Mouse (Mus musculus): ENCODE data around the gene Gm11077. TPM values are rescaled to one million over a fixed set of nuclear protein-coding genes. Genes with fewer than 3 reads are reported as not detected.

The Gm11077 gene
- polyA plus RNA-seq, 1 experiment from 2014 or later, result not detected

DNA sequence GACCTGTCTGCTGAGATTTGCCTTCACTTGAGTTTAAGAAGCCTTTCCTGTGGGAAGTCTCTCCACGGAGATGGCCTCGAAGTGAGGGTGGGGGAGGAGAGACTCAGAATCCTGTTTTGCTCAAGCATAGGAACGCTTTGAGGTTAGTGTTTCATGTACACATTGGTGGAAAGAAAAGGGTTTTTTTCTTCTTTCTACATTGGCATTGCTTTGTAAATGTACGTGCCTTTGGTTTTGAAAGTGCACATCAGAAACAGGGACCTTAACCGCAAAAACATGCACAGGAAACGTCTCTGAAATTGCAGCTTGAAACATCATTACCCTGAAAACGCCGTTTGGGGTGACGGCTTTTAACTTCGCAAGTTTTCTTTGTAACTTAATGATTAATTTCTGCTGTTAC, 21.0 kb upstream of the Gm11077 start:
- H3K9ac ChIP-seq, result no peak overlapping the region
- H3K4me1 ChIP-seq, result no peaks in the 10 kb centered on the region
- H3K4me3 ChIP-seq (replicated peaks), result no peak overlapping the region
- no peaks in the 10 kb centered on the region for H3K36me3 ChIP-seq
- H3K27me3 ChIP-seq (replicated peaks), result no peaks in the 10 kb centered on the region
- no peak overlapping the region for H3K27ac ChIP-seq
- no peaks in the 10 kb centered on the region for H3K9me3 ChIP-seq
- H3K4me2 ChIP-seq, result no peak overlapping the region
- WGBS, result 59% methylated on average over 10 of the region's 10 CpGs
- no peak for ATAC-seq (ENCODE audit: insufficient read depth, low FRiP score, low read depth)

DNA sequence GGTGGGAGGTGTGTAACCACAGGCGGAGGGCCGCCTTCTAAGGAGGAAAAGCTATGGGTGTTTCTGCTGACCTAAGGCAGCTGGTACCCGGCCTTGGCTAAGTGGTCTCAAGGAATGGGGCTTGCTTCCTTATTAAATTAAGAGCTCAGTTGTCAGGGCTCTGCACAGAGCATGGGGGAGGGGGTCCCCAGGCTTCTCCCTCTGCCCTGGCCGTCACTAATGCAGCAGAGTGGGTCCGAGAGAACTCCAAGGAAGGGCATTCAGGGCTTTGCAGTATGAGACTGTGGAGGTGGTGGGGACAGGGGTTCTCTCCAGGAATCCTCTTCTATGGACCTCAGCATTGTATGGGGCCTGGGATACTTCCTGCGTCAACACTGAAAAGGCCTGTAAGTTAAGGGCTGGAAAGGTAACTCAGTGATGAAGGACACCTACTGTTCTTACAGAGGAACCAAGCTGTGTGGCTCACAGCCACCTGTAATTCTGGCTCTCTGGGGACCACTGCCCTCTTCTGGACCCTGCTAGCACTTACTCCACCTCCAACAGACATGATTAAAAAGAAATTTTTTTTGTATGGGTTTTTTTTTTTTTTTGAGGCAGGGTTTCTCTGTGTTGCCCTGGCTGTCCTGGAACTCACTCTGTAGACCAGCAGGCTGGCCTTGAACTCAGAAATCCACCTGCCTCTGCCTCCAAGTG, 19.5 kb upstream of the Gm11077 start:
- Histone ChIP-seq H3K27me3 (replicated peaks) (no peaks in the 10 kb centered on the region), H3K4me3 (replicated peaks) (no peak overlapping the region), H3K9me3 (no peaks in the 10 kb centered on the region), H3K9ac (no peak overlapping the region), H3K36me3 (no peaks in the 10 kb centered on the region), H3K27ac (no peak overlapping the region), H3K4me1 (no peaks in the 10 kb centered on the region), H3K4me2 (no peak overlapping the region)
- no peak for ATAC-seq (ENCODE audit: insufficient read depth, low FRiP score, low read depth)
- 80% methylated on average over 6 of the region's 6 CpGs for WGBS

DNA sequence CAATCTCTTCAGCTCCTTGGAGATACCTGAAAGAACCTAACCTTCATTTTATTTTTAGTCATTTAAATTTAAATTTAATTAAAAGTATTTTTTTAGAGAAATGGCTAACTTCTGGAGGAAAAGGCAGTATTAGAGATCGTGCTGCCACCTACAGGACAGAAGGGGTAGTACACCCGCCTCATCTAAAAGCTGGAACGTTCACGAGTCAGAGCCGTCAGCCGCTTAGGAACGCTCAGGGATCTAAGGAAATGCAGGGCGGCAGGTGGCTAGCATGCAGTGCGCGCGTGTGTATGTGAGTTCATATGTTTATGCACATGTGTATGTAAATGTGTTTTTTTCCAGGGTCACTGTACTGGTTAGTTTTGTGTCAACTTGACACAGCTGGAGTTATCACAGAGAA, 16.3 kb upstream of the Gm11077 start:
- no peak overlapping the region for H3K27ac ChIP-seq
- no peak for ATAC-seq (ENCODE audit: insufficient read depth, low FRiP score, low read depth)
- no peaks in the 10 kb centered on the region for H3K4me1 ChIP-seq
- WGBS, result 5% methylated on average over 11 of the region's 11 CpGs
- no peak overlapping the region for H3K4me2 ChIP-seq
- H3K27me3 ChIP-seq (replicated peaks), result no peaks in the 10 kb centered on the region
- H3K36me3 ChIP-seq, result no peaks in the 10 kb centered on the region
- H3K4me3 ChIP-seq (replicated peaks), result no peak overlapping the region
- H3K9ac ChIP-seq, result no peak overlapping the region
- no peaks in the 10 kb centered on the region for H3K9me3 ChIP-seq

DNA sequence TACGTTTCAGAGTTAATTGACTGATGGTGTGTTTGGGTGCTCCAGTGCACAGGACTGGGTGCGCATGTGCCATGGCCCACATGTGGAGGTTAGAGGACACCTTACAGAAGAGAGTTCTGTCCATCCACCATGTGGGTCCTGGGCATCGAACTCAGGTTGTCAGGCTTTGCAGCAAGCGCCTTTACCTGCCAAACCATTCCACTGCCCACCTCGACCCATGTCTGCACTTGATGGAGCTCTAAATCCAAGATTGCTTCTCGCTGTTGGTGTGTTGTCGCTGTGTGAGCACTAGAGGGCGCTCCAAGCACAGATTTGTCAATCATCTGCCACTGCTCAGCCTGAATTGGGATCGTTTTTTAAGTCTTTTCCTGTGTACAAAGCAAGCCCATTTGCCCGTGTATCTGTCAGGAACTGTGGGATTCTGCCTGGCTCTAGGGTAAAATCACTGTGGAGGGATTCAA, 14.1 kb upstream of the Gm11077 start:
- no peaks in the 10 kb centered on the region for H3K36me3 ChIP-seq
- H3K4me1 ChIP-seq, result no peaks in the 10 kb centered on the region
- no peaks in the 10 kb centered on the region for H3K9me3 ChIP-seq
- 19% methylated on average over 10 of the region's 10 CpGs for WGBS
- H3K27ac ChIP-seq, result no peak overlapping the region
- no peaks in the 10 kb centered on the region for H3K27me3 ChIP-seq (replicated peaks)
- no peak overlapping the region for H3K9ac ChIP-seq
- no peak overlapping the region for H3K4me3 ChIP-seq (replicated peaks)
- no peak overlapping the region for H3K4me2 ChIP-seq
- no peak for ATAC-seq (ENCODE audit: insufficient read depth, low FRiP score, low read depth)

DNA sequence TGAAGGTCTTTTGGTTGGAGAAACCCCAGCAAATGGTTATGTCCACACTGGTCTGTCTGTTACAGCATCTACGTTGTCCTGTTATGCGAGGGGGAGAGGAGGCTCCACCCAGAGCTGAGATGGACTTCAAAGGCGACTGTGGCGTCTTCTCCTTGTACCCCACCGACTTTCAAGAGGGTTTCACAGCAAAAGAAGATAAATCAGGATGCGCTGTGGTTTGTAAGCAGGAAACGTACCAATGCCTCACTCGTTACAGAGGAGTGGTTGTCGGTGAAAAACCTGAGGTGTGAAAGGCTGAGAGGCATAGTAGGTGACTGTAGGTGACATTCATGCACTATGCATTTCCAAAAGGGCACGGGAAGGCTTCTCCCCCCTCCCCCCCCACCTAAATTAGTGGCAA, 7.0 kb upstream of the Gm11077 start:
- no peak overlapping the region for H3K4me2 ChIP-seq
- no peak for ATAC-seq (ENCODE audit: insufficient read depth, low FRiP score, low read depth)
- WGBS, result 69% methylated on average over 10 of the region's 10 CpGs

DNA sequence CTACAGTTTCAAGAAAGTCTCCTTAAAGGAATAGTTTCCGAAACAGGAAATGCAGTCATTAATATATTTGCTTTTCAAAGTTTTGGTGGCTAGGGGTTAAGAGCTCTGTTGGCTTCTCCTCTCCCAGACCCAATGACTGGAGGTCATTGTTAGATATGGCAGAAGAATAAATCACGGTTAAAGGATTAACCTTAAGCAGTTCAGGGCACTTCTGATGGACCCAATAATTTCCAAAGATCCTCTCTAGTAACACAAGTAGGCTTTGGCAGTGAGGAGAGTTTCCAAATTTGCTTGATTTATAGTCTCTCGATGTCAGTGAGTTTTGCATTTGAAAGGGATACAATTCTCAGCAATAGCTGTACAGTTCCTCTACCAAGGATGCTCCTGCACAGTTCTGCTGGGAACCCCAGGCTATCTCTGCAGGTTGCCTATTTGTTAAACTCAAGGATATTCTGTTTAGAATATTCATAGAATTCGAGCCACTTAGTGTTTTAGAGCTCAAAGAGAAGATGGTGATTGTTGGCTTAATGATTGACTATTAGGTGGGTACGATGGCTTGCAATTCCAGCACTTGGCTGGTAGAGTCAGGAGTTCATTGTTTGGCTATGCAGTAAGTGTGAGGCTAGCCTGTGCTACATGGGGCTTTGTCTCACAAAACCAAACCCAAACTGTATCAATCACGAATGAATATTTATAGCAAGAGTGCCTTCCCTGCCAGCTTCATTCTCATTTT, 1.8 kb downstream of the Gm11077 start:
- H3K27ac ChIP-seq, result no peak overlapping the region
- ATAC-seq (ENCODE audit: insufficient read depth, low FRiP score, low read depth), result no peak

More for the DNA sequence above, 7.0 kb upstream of the Gm11077 start:
- Histone ChIP-seq H3K27me3 (replicated peaks) (no peaks in the 10 kb centered on the region), H3K9me3 (no peaks in the 10 kb centered on the region), H3K4me1 (no peaks in the 10 kb centered on the region), H3K36me3 (no peaks in the 10 kb centered on the region), H3K9ac (no peak overlapping the region), H3K27ac (no peak overlapping the region), H3K4me3 (replicated peaks) (no peak overlapping the region)

GRCm38 (mm10) chr6:140731402-140731730, 2.3 kb downstream of the Gm11077 start:
- Histone ChIP-seq H3K4me3 (replicated peaks) (no peak overlapping the region), H3K9ac (no peak overlapping the region), H3K9me3 (no peaks in the 10 kb centered on the region), H3K4me2 (no peak overlapping the region), H3K36me3 (no peaks in the 10 kb centered on the region), H3K27ac (no peak overlapping the region), H3K4me1 (0 out of 2 replicates have a peak, but pooled peaks cover 5% of the 10 kb centered on the region), H3K27me3 (replicated peaks) (no peaks in the 10 kb centered on the region)
- no peak for ATAC-seq (ENCODE audit: insufficient read depth, low FRiP score, low read depth)
- 43% methylated on average over 1 of the region's 1 CpGs for WGBS

More for the DNA sequence above, 1.8 kb downstream of the Gm11077 start:
- H3K27me3 ChIP-seq (replicated peaks), result no peaks in the 10 kb centered on the region
- H3K36me3 ChIP-seq, result no peaks in the 10 kb centered on the region
- H3K4me2 ChIP-seq, result no peak overlapping the region
- 0 out of 2 replicates have a peak, but pooled peaks cover 5% of the 10 kb centered on the region for H3K4me1 ChIP-seq
- no peak overlapping the region for H3K9ac ChIP-seq
- WGBS, result 45% methylated on average over 6 of the region's 6 CpGs
- H3K4me3 ChIP-seq (replicated peaks), result no peak overlapping the region
- H3K9me3 ChIP-seq, result no peaks in the 10 kb centered on the region

DNA sequence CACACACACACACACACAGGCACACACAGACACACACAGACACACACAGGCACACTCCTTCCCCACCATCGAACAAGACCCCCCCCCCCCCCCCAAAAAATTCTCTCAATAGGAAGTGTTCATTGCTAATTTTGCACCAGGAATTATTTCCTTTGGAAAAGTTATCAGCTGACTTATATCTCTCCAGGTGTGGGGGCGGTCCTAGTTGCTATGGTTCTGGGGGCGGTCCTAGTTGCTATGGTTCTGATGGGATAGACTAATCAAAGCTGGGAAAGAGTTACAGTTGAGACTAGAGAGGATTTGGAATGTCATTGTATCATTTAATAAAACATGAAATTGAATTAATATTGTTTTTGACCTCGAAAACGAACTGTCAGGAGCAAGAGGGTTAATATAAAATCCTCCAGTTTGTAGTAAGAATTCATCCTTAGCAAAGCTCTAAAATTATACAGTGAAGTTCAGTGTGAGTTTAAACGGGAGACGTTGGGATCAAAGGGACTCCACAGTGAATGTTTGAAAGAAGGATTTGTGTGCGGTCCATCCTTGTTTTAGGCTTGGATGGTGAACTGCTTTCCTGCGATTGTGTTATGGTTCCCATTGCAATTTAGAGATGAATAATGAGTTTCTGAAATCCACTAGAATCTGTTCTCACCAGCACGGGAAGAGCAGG, 4.0 kb downstream of the Gm11077 start:
- peak; percentile 12; the same call in 1 of the 2 replicates for ATAC-seq (ENCODE audit: insufficient read depth, low FRiP score, low read depth)
- no peak overlapping the region for H3K9ac ChIP-seq
- H3K4me1 ChIP-seq, result 0 out of 2 replicates have a peak, but pooled peaks cover 5% of the 10 kb centered on the region
- no peaks in the 10 kb centered on the region for H3K9me3 ChIP-seq
- H3K27me3 ChIP-seq (replicated peaks), result no peaks in the 10 kb centered on the region
- H3K4me2 ChIP-seq, result peak overlapping the region; percentile 52
- H3K36me3 ChIP-seq, result no peaks in the 10 kb centered on the region
- peak overlapping the region; percentile 48; the same call in 1 of the 2 replicates for H3K27ac ChIP-seq
- 28% methylated on average over 10 of the region's 10 CpGs for WGBS
- peak overlapping the region; percentile 23 for H3K4me3 ChIP-seq (replicated peaks)

DNA sequence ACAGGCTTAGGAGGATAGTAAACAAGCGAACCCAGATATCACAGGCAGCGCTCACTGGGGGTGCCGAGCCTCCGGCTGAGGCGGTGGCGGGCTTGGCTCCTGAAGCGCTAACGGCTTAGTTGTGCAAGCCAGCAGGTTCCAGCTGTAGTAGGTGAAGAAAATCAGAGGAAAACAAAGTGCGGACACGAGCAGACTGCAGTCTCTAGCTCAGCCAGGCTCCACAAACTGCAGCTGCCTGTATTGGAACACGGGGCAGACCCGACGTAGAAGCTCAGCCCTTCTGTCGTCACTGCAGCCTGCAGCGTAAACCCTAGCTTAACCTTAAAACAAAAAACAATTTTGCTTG, 4.5 kb downstream of the Gm11077 start:
- H3K4me2 ChIP-seq, result peak overlapping the region; percentile 52
- H3K27ac ChIP-seq, result peak overlapping the region; percentile 48; the same call in 1 of the 2 replicates
- 5% methylated on average over 15 of the region's 15 CpGs for WGBS
- peak; percentile 52; the same call in 1 of the 2 replicates for ATAC-seq (ENCODE audit: insufficient read depth, low FRiP score, low read depth)
- no peaks in the 10 kb centered on the region for H3K9me3 ChIP-seq
- no peak overlapping the region for H3K9ac ChIP-seq
- peak overlapping the region; percentile 23 for H3K4me3 ChIP-seq (replicated peaks)
- H3K36me3 ChIP-seq, result no peaks in the 10 kb centered on the region
- H3K4me1 ChIP-seq, result 0 out of 2 replicates have a peak, but pooled peaks cover 5% of the 10 kb centered on the region
- no peaks in the 10 kb centered on the region for H3K27me3 ChIP-seq (replicated peaks)

GRCm38 (mm10) chr6:140745586-140745985, 16.5 kb downstream of the Gm11077 start:
- no peaks in the 10 kb centered on the region for H3K9me3 ChIP-seq
- H3K4me2 ChIP-seq, result no peak overlapping the region
- 72% methylated on average over 3 of the region's 3 CpGs for WGBS
- H3K27me3 ChIP-seq (replicated peaks), result no peaks in the 10 kb centered on the region
- H3K4me1 ChIP-seq, result no peaks in the 10 kb centered on the region
- no peaks in the 10 kb centered on the region for H3K36me3 ChIP-seq
- no peak overlapping the region for H3K4me3 ChIP-seq (replicated peaks)
- no peak overlapping the region for H3K9ac ChIP-seq
- H3K27ac ChIP-seq, result no peak overlapping the region
- ATAC-seq (ENCODE audit: insufficient read depth, low FRiP score, low read depth), result no peak

DNA sequence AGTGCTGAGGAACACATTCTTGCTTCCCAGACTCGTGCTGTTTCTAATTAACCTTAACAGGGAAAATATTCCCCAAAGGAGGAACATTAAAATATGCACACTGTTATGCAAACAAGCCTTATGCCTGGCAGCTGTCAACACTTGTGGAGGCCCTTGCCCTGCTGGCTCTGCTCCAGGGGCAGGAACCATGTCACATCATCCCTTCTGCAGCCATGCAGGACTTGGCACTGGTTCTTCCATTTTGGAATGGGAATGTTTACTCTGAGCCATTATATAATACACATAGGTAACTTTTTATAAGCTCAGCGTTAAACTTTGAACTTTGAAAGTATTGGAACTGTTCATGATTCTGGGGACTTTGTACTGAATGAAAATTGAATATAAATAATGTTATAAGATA, 18.5 kb downstream of the Gm11077 start:
- Histone ChIP-seq H3K4me1 (no peaks in the 10 kb centered on the region), H3K36me3 (no peaks in the 10 kb centered on the region), H3K4me3 (replicated peaks) (no peak overlapping the region), H3K9ac (no peak overlapping the region), H3K4me2 (no peak overlapping the region), H3K9me3 (no peaks in the 10 kb centered on the region), H3K27ac (no peak overlapping the region), H3K27me3 (replicated peaks) (no peaks in the 10 kb centered on the region)
- 73% methylated on average over 2 of the region's 2 CpGs for WGBS
- no peak for ATAC-seq (ENCODE audit: insufficient read depth, low FRiP score, low read depth)

Data from stomach, embryonic 15.5 days (tissue).